Mouse (Mus musculus): ENCODE data around the gene Arhgef16. TPM values are rescaled to one million over a fixed set of nuclear protein-coding genes. Genes with fewer than 3 reads are reported as not detected.
A peak's percentile ranks its signal among the peaks of the same experiment; 100 is the strongest.

Gene Arhgef16
- 1.5 and 1.6 TPM in 2 replicates for polyA plus RNA-seq (2015; fragmentation: Nextera tagmentation; extraction: Ambion mirVana)

- WGBS = 27% methylated on average over 7 of the region's 7 CpGs
Measured at GRCm38 (mm10) chr4:154301466-154301881, at the start of gene Arhgef16. Gene Arhgef16, minus strand, starts transcription at chr4:154301676.

GRCm38 (mm10) chr4:154348197-154348786 is 46.8 kb upstream of the Arhgef16 start:
- H3K9ac ChIP-seq = no peak overlapping the region

More at GRCm38 (mm10) chr4:154301466-154301881, at the start of gene Arhgef16:
- Histone ChIP-seq H3K4me1 (replicated peaks) (peaks cover 10% of the 10 kb centered on the region), H3K27ac (replicated peaks) (no peak within 1 kb of the TSS), H3K27me3 (peaks cover 48% of the 10 kb centered on the region), H3K9ac (no peak within 1 kb of the TSS), H3K36me3 (no peaks in the 10 kb centered on the region), H3K4me3 (no peak within 1 kb of the TSS), H3K4me2 (no peak within 1 kb of the TSS), H3K9me3 (no peaks in the 10 kb centered on the region)
- peak; percentile 61; the same call in 1 of the 2 replicates for ATAC-seq (ENCODE audit: low FRiP score, low read depth)

GRCm38 (mm10) chr4:154346731-154347522 is 45.5 kb upstream of the Arhgef16 start:
- no peak overlapping the region for H3K27ac ChIP-seq (replicated peaks)
- H3K9me3 ChIP-seq = no peaks in the 10 kb centered on the region
- H3K36me3 ChIP-seq = no peaks in the 10 kb centered on the region
- H3K4me2 ChIP-seq = no peak overlapping the region
- no peak for ATAC-seq (ENCODE audit: low FRiP score, low read depth)
- WGBS = 40% methylated on average over 19 of the region's 19 CpGs
- H3K4me3 ChIP-seq = no peak overlapping the region
- H3K27me3 ChIP-seq = no peaks in the 10 kb centered on the region
- H3K9ac ChIP-seq = no peak overlapping the region
- H3K4me1 ChIP-seq (replicated peaks) = peaks cover 17% of the 10 kb centered on the region

More at GRCm38 (mm10) chr4:154348197-154348786, 46.8 kb upstream of the Arhgef16 start:
- H3K4me2 ChIP-seq = no peak overlapping the region
- no peak overlapping the region for H3K27ac ChIP-seq (replicated peaks)
- no peaks in the 10 kb centered on the region for H3K9me3 ChIP-seq
- H3K4me1 ChIP-seq (replicated peaks) = peaks cover 18% of the 10 kb centered on the region
- no peaks in the 10 kb centered on the region for H3K36me3 ChIP-seq
- ATAC-seq (ENCODE audit: low FRiP score, low read depth) = no peak
- no peak overlapping the region for H3K4me3 ChIP-seq
- 42% methylated on average over 11 of the region's 11 CpGs for WGBS
- no peaks in the 10 kb centered on the region for H3K27me3 ChIP-seq

- Histone ChIP-seq H3K27me3 (peaks cover 7% of the 10 kb centered on the region; the same call in 1 of the 2 replicates), H3K4me2 (no peak overlapping the region), H3K9ac (no peak overlapping the region), H3K4me1 (replicated peaks) (peaks cover 27% of the 10 kb centered on the region), H3K36me3 (no peaks in the 10 kb centered on the region), H3K4me3 (no peak overlapping the region), H3K27ac (replicated peaks) (peak overlapping the region; percentile 58; the same call in 1 of the 2 replicates), H3K9me3 (no peaks in the 10 kb centered on the region)
- WGBS = 26% methylated on average over 10 of the region's 10 CpGs
- no peak for ATAC-seq (ENCODE audit: low FRiP score, low read depth)
Measured at GRCm38 (mm10) chr4:154336650-154337049, 35.2 kb upstream of the Arhgef16 start.

- Histone ChIP-seq H3K4me2 (peak within 1 kb of the TSS; percentile 48), H3K4me1 (replicated peaks) (peaks cover 35% of the 10 kb centered on the region), H3K27me3 (peaks cover 7% of the 10 kb centered on the region; the same call in 1 of the 2 replicates), H3K27ac (replicated peaks) (peak within 1 kb of the TSS; percentile 58), H3K36me3 (no peaks in the 10 kb centered on the region), H3K9me3 (no peaks in the 10 kb centered on the region), H3K4me3 (peak within 1 kb of the TSS; percentile 21), H3K9ac (no peak within 1 kb of the TSS)
- WGBS = 32% methylated on average over 12 of the region's 12 CpGs
- ATAC-seq (ENCODE audit: low FRiP score, low read depth) = peak; percentile 71
Measured at GRCm38 (mm10) chr4:154335761-154336160, 34.3 kb upstream of the Arhgef16 start, which contains the start of gene B230104I21Rik. Gene B230104I21Rik, plus strand, starts transcription at chr4:154336127.

GRCm38 (mm10) chr4:154334699-154335402 is 33.4 kb upstream of the Arhgef16 start:
- no peaks in the 10 kb centered on the region for H3K36me3 ChIP-seq
- 0 out of 2 replicates have a peak, but pooled peaks have one; percentile 31 for ATAC-seq (ENCODE audit: low FRiP score, low read depth)
- H3K4me3 ChIP-seq = peak overlapping the region; percentile 21
- peaks cover 35% of the 10 kb centered on the region for H3K4me1 ChIP-seq (replicated peaks)
- WGBS = 59% methylated on average over 48 of the region's 48 CpGs
- no peaks in the 10 kb centered on the region for H3K9me3 ChIP-seq
- H3K27me3 ChIP-seq = peaks cover 7% of the 10 kb centered on the region; the same call in 1 of the 2 replicates
- no peak overlapping the region for H3K9ac ChIP-seq
- peak overlapping the region; percentile 48 for H3K4me2 ChIP-seq
- no peak overlapping the region for H3K27ac ChIP-seq (replicated peaks)

DNA sequence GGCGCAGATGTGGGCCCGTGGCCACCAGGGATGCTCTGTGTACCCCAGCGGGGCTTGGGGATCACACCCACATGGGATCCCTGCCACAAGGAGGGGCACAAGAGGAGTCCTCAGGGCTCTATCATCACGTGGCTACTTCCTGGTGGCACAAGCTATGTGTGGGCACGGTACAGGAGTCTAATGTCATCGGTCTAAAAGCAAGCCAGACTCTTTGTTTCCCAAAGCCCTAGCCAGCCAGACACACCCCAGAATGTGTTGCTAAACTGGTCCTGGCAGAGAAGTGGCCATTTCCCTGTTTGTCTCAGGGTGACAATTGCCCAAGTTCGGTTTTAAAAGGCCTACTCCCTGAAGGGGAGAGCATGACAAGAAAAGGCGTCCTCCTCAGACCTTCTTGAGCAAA is 31.8 kb upstream of the Arhgef16 start:
- Histone ChIP-seq H3K27ac (replicated peaks) (no peak overlapping the region), H3K4me3 (no peak overlapping the region)
- ATAC-seq (ENCODE audit: low FRiP score, low read depth) = no peak

GRCm38 (mm10) chr4:154331271-154331670 is 29.8 kb upstream of the Arhgef16 start:
- Histone ChIP-seq H3K4me1 (replicated peaks) (peaks cover 28% of the 10 kb centered on the region), H3K4me2 (no peak overlapping the region), H3K27me3 (peaks cover 22% of the 10 kb centered on the region; the same call in 1 of the 2 replicates), H3K9me3 (no peaks in the 10 kb centered on the region), H3K4me3 (no peak overlapping the region), H3K36me3 (no peaks in the 10 kb centered on the region), H3K9ac (no peak overlapping the region), H3K27ac (replicated peaks) (no peak overlapping the region)
- no peak for ATAC-seq (ENCODE audit: low FRiP score, low read depth)
- WGBS = 31% methylated on average over 12 of the region's 12 CpGs

More for the DNA sequence above, 31.8 kb upstream of the Arhgef16 start:
- 60% methylated on average over 8 of the region's 8 CpGs for WGBS
- Histone ChIP-seq H3K9me3 (no peaks in the 10 kb centered on the region), H3K4me2 (no peak overlapping the region), H3K27me3 (peaks cover 11% of the 10 kb centered on the region; the same call in 1 of the 2 replicates), H3K4me1 (replicated peaks) (peaks cover 38% of the 10 kb centered on the region), H3K9ac (no peak overlapping the region), H3K36me3 (no peaks in the 10 kb centered on the region)

- H3K36me3 ChIP-seq = no peaks in the 10 kb centered on the region
Measured at GRCm38 (mm10) chr4:154330001-154330400, 28.5 kb upstream of the Arhgef16 start.

DNA sequence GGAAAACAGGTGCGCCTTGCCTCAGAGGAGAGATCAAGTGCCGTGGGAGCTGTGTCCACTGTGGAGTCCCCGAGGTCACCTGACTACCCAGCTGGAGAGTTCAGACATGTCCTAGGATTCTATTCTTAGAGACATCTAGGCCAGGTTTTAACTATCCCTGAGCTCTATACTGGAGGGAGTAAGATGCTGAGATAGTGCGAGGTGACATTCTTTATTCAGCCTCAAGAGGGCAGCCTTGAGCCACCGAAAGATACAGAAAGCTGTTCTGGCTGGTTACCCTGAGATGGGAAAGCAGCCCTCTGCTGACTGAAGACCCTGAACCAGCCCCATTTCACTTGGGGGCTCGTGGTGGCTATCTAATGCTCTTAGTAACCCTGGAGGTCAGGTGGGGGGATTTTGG is 27.4 kb upstream of the Arhgef16 start:
- no peak overlapping the region for H3K9ac ChIP-seq
- peaks cover 18% of the 10 kb centered on the region for H3K4me1 ChIP-seq (replicated peaks)
- no peaks in the 10 kb centered on the region for H3K36me3 ChIP-seq
- no peak overlapping the region for H3K27ac ChIP-seq (replicated peaks)
- ATAC-seq (ENCODE audit: low FRiP score, low read depth) = peak; percentile 60
- H3K4me2 ChIP-seq = peak overlapping the region; percentile 27
- no peaks in the 10 kb centered on the region for H3K9me3 ChIP-seq
- peaks cover 19% of the 10 kb centered on the region; the same call in 1 of the 2 replicates for H3K27me3 ChIP-seq
- WGBS = 7% methylated on average over 6 of the region's 6 CpGs
- no peak overlapping the region for H3K4me3 ChIP-seq

More at GRCm38 (mm10) chr4:154330001-154330400, 28.5 kb upstream of the Arhgef16 start:
- Histone ChIP-seq H3K27ac (replicated peaks) (no peak overlapping the region), H3K4me1 (replicated peaks) (peaks cover 18% of the 10 kb centered on the region), H3K4me3 (no peak overlapping the region), H3K4me2 (no peak overlapping the region), H3K27me3 (peaks cover 22% of the 10 kb centered on the region; the same call in 1 of the 2 replicates), H3K9me3 (no peaks in the 10 kb centered on the region), H3K9ac (no peak overlapping the region)
- ATAC-seq (ENCODE audit: low FRiP score, low read depth) = no peak
- WGBS = 84% methylated on average over 7 of the region's 7 CpGs

- H3K36me3 ChIP-seq = no peaks in the 10 kb centered on the region
- ATAC-seq (ENCODE audit: low FRiP score, low read depth) = no peak
- H3K9ac ChIP-seq = no peak overlapping the region
- H3K4me2 ChIP-seq = peak overlapping the region; percentile 27
- H3K4me3 ChIP-seq = no peak overlapping the region
- WGBS = 5% methylated on average over 17 of the region's 20 CpGs
- H3K27me3 ChIP-seq = peaks cover 19% of the 10 kb centered on the region; the same call in 1 of the 2 replicates
- H3K4me1 ChIP-seq (replicated peaks) = peaks cover 16% of the 10 kb centered on the region
- H3K9me3 ChIP-seq = no peaks in the 10 kb centered on the region
- no peak overlapping the region for H3K27ac ChIP-seq (replicated peaks)
Measured at GRCm38 (mm10) chr4:154328431-154328830, 27.0 kb upstream of the Arhgef16 start.
